Mouse (Mus musculus) erythroblast, embryonic 14.5 days (primary cell): Measurements from ENCODE around the gene Cfap61.

ENCODE experiments used
- GATA1 ChIP-seq: IDR thresholded peaks from 2 replicates; pipeline ENCODE4 v1.6.1; 2012; ENCODE audit warnings: low read length, inconsistent platforms, mixed read lengths
- TAL1 ChIP-seq: IDR thresholded peaks from 3 replicates; pipeline ENCODE4 v1.6.1; 2012; ENCODE audit warnings: low read length, inconsistent platforms, mixed read lengths

- no peak for TF ChIP-seq GATA1
- no peak for TF ChIP-seq TAL1
These were observed 322.5 kb downstream of the Cfap61 start for GRCm38 (mm10) chr2:146257037-146257436.
